Mouse (Mus musculus): Measurements from ENCODE around the gene Frmd4a.

Frmd4a gene

DNA sequence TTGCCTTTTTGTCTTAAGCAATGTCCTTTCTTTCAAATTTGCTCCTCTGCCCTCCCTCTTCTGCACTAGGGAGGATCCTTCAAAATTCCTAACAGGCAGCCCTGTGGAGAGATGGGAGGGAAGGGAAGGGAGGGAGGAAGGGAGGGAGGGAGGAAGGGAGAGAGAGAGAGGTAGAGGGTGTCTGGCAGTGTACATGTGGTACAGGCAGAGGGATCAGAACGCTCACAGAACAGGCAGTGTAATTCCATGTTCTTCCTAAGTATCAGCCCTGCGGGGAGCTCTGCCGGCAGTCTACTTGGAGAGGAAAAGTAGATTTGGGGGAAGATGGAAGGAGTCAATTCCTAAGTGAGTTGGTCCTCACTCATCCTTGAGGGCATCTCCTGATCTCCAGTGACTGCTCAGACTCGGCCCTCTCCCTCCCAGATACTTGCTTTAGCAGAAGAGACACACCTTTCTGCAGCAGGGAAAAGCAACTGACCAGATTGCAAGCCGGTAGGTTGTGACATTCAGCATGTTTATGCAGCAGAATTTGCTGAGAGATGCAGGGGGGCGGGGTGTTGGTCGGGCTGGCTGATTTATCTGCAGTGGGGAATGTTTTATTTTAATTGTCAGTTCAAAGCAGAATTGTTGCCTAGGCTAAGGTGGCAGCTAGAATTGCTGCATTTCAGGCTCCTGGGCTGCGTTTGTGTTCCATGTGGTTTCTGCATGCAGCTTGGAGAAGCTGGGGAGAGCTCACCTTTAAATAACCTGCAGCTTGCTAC, at the start of gene Frmd4a:
Frmd4a (plus strand) TSS at position 190 of the 761 bp plus-strand sequence.
- peak; percentile 6 to 13 for DNase-seq

DNA sequence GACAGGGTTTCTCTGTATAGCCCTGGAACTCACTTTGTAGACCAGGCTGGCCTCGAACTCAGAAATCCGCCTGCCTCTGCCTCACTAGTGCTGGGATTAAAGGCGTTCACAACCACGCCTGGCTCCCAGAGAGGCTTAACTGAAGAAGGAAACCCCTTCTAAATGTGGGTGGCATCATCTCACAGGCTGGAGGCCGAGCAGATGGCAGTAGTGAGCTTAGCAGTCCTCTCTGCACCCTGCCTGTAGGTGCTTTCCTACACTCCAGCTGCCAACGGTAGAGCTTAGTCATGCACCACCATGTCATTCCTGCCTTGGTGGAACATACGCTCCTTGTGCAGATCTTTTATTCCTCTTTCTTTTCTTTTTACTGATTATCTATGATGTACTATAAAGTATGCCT, 28.6 kb upstream of the Frmd4a start:
- no peak for DNase-seq

DNA sequence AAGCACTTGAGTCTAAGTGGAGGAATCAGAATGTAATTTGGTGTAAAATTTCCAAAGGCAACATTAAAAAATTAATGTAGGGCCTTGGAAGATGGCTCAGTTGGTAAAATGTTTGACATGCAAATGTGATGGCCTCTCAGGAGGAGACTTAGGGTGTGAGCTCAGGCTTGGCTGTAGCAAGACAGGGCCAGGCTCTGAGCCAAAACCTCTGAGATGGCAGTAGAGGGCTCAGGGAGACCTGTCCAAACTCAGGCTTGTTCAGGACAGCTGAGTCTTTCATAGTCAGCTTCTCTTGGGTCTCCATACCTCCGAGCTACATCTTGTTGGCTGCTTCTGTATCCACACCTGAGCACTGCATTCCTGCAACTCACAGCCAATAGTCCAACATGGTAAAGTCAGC, 27.1 kb upstream of the Frmd4a start:
- DNase-seq, result peak in 1 of 2 experiments; percentile 7

DNA sequence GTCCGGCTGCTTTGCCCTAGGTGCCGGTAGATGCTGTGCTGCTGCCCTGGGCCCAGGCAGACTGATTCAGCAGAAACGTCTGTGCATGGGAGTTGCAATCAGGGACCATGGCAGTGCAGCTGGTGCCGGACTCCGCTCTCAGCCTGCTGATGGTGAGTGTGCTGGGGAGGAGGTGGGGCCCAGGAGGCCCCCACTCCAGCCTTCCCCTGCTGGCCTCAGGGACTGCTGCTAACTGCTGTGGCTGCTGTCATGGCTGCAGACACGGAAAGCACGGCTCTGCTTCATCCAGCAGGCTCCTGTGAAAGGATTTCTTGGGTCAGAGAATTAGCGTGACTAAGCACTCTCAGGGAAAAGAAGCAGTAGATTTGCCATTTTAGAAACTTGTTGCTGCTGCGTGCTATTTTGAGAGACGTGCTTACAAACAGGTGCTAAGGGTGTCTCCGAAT, 937 bp downstream of the Frmd4a start:
- peak; percentile 9 to 23 for DNase-seq

DNA sequence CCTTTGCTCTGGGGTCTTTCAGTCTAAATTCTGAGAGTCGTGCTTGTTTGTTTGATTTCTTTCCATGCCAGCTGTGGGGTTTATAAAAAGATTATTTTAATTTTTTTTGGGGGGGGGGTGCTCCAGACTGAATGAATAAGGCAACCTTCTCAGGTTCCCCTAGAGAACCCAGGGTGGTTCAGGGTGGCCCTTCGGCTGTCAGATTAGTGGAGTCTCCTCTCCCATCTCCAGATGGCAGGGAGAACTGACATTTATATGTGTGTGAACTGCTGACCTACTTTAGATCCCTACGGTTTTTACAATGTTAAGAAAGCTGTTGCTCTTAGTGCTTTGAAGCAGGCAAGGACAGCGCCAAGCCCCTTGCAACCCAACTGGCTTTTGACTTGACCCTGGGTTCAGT, 1.4 kb downstream of the Frmd4a start:
- DNase-seq, result no peak

DNA sequence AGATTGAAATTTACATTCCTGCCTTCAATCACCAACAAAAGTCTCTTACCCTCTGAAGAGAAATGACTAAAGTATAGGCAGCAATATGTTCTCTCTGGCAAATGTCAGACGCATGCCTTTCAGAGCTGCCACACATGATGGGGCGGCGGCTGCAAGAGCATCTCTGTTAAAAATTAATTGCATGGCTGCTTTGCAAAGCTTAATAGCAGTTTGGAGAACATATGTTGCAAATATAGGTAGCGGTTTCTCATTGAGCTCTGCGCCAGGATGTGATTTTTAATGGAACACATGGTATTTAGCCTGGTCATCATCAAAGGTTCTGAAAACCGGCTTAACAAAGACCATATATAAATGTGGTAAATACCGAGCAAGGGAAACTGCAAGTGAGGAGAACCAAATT, 7.4 kb downstream of the Frmd4a start:
- no peak for DNase-seq

DNA sequence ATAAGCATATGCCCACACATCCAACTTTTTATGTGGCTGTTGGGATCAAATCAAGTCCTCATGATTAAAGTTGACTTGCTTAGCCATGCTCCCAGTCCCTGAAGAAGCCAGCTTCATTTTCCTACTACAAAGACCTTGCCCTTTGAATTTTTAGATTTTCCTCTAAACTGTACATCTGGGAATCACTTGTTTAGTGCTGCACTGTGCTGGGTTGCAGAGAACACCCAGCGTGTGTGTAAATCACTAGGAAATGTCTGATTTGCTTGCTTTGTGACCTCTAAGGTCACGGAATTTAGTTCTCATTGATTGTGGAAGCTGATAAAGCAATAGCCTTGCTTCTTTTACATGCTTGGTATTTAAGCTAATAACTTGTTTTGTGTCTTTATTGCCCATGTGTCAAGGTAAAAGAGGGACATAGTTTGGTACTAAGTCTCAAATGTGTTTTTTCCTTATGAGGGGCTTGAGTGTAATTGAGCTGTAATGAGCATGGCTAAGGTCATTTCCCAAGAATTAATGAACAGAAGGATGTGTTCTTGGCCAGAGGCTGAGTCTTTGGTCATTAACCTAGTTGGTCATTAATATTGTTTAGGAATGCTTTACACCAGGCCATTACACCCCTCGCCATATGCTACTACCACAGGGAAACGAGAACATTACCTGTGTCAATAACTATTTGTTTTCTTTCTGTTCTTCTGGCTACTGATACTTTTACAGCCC, 11.7 kb downstream of the Frmd4a start:
- no peak for DNase-seq

DNA sequence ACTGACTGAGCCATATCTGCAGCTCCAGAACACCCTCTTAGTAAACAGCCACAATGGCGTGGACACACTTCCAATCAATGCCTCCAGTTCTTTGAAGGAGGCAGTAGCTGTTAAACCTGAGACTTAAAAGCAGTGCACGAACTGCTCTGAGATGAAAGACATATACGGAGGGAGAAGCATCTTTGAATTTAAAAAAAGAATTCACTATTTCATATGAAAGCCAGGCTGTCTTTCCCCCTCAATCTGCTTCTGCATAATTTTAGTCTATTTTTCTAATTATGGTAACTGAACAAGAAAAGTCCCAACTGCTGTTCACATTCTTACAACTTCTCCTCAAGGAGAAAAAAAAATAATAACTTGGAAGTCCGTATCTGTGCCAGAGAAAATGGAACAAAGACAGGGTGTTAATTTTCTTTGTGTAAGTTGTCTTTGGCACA, 18.7 kb downstream of the Frmd4a start:
- no peak for DNase-seq

DNA sequence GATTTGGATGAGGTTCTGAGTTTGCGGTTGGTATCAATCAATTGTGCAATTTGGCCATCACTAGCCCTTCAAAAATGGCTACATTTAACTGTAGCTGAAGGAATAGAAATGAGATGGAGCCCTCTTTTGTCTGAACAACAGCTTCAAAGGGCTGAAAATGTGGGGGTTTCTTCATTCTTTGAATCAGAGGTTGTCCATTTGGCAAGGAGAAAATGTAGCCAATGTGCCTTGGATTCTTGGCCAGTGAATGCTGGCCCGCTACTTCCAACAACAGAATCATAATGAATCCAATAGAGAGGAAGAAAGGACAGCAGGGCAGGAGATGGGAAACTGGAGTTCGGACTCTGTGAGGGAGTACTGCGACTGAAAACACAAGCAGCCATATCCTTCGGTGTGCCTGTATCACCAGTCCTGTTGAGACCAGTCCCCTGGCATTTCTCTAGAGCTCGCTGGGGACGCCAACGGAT, 19.2 kb downstream of the Frmd4a start:
- DNase-seq, result no peak

DNA sequence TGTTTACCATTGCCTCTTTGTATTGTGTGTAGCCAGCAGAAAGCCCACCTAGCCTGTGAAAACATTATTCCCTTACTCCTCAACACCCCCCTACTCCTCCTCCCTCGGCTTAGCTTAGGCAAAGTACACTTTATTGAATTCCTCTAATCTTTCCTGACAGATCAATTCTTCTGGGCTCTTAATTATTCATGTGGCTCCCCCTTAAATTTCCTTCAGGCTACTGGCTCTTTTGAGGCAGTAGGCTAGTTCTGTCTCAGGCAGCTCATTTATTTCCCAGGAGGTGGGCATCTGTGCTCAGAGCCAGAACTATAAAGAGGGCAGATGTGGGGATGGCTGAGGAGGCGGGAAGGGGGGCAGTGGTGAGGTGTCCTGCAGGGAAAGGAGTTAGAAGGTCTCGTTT, 24.5 kb downstream of the Frmd4a start:
- no peak for DNase-seq

DNA sequence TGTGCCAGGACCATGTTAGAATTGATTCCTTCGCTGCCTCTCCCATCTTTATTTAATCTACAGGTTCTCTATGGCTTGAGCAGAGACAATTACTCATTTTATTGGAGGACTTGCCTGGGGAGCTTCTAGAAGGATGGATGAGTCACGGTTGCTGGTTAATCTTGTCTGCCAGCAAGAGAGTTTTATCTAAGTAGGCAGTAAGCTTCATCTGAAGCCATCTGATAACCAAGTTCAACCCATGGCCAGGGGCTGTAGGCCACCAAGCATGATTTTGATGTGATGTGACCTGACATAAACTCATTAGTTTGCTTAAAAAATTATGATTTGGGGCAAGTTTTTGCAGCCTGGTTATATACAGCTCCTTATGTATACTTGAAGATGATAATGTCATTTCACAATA, 38.0 kb downstream of the Frmd4a start:
- no peak for DNase-seq

DNA sequence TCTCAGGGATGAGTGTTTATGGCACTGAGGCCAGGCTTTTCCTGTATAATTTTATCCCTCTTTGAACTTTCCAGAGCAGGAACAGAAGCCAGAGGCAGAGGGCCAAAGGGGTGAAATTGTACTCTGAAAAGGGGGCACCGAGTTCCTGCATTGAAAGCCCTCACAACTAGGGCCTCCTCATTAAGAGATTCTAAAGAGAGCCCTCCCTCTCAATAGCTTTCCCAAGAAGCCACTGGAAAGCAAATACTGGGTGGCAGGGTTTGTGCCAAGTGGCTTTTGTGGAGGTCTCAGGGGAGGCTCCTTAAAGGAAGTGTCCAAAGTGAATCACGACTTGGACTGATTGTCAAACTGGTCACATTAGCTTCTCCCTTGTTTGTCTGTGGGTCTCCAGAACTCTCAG, 43.2 kb downstream of the Frmd4a start:
- DNase-seq, result peak in 1 of 2 experiments; percentile 16

DNA sequence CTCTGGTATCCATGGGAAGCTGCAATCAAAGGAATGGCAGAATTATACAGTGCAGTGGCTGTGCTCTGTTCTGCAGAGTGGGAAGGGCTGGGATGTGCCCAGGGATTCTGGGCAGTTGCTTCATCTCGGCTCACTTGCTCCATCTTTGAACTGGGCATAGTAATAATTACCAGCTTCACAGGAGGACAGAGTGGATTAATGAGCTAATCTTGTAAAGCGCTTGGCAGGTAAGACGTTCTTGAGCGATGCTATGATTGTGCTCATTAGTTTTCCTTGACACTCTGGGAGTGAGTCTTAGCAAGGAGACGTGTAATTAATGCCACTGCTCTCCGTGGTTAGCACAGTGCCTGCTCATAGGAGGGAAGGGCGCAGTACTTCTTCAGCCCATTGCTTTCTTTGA, 54.3 kb downstream of the Frmd4a start:
- DNase-seq, result no peak

DNA sequence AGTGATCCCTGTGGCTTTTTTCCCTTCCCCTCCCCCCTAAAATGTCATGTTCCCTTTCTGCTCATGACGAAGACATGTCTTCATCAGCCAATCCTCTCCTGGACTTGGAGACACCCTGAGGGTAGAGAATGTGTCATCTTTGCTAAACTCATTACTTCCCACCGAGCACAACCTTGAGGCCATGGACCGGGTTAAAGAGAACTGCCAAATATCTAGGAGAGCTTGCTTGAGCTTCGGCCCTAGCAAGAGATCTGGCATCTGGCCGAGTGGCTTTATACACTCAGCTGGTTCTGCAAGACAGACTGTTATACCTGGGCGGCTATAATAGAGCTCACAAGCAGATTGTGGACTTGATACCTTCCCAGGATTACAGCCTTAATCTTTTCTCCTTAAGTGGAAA, 66.4 kb downstream of the Frmd4a start:
- DNase-seq, result peak; percentile 29 to 30

DNA sequence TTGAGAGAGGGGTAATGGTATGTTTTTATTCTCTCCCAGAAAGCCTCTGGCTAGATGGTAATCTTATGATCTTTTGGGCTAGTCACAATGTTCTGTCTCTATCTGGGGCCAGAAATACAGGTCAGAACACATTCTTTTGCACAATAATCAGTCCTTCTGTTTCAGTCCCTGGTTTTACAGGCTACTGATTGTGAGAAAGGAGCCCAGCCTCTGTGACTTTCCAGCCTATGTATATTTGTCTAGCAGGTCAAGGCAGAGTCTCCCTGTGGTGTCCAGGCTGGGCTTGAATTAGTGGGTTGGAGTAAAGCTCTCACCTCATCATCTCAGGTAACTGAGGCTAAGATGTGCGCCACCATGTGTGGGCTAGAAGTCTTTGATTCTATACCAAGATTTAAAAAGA, 80.1 kb downstream of the Frmd4a start:
- DNase-seq, result no peak

DNA sequence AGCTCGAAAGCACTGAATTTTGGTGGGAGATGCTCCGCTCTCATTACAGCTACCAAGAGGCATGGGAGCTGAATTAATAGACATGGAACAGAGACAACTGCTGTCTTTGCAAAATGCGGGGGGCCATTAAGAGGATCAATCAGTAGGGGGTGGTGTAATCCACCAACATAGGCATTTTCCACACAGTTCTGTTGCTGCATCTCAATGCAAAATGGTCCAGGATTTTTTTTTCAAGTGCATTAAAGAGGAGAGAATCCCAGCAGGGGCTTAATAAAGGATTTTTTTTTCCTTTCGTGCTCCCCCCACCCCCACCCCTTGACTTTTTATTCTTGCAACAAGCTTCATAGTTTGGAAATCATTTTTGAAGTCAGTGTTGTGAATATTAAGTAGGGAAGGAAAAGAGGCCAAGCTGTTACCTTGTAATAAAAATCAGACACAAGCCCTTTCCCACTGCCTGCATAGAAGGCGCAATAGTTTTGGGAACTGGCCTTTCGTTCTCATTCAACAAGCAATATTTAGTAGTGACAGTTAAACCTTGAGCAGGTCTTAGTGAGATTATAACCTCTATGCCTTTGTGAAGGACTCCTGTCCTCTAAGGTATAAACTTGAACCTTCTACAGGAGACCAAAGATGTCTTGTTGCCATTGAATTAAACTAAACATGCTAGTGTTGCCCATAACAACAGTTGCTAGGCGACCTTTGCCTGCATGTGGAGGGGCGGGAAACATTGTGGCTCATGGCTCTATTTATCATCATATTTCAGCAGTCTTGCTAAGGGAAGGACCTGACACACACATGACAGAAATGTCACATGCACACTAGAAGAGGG, 81.6 kb downstream of the Frmd4a start:
- no peak for DNase-seq

DNA sequence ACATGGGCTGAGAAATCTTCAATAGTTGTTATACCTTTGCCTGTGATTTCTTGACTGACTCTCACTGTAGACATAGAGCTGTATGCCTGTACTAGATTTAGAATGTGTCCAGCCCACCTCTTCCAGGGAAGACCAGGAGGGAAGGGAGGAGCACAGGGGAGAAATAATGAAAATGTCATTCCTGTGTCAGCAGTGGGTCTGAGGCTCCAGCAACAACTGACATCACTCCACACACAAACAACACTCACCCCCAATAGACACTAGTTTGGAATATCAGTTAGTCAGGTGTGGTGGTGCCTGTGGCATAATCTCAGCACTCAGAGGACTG, 82.2 kb downstream of the Frmd4a start:
- DNase-seq, result no peak

DNA sequence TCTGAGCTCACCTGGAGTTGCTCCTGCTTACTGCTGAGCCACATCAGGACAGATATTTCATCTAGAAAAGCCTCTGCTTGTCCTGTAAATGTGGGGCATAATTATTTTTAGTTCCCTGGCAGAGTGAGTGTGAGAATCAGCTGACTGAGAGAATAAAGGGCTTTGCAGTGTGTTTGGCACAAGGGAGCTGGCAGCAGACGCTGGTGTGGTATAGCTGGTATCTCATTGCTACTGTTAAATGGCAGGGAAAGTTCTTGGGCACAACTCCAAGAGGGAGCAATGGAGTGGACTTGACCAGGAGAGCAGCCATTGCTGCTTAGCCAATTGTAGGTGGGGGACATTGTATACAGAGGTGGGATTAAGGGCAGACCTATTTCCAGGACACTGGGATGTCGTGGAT, 83.9 kb downstream of the Frmd4a start:
- DNase-seq, result no peak

DNA sequence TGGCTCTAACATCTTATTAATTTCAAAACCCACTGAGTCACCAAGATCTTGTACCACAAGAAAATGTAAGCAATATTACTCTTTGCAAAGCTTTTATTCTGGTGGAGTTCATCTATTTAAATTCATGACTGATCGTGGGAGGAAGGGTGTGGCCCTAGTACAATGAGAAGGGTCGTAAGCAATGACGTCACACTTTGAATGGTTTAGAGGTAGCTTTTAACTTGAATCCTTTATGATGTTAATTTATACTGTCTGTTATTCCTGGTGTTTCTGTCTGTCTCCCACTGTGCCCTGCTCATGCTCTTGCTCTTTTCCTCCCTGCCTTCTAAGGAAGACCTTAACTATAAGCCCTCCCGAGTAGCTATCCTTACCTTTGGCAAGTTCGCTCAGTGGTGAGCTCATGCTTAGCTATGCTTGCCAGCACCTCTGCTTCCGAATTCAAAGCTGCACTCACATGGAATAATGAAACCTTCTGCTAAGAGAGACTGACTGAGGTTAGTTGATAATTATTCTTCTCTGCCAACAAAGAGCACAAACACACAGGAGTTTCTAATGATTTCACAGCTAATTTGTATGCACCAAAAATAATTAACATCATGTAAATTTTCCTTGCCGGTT, 95.9 kb downstream of the Frmd4a start:
- no peak for DNase-seq

DNA sequence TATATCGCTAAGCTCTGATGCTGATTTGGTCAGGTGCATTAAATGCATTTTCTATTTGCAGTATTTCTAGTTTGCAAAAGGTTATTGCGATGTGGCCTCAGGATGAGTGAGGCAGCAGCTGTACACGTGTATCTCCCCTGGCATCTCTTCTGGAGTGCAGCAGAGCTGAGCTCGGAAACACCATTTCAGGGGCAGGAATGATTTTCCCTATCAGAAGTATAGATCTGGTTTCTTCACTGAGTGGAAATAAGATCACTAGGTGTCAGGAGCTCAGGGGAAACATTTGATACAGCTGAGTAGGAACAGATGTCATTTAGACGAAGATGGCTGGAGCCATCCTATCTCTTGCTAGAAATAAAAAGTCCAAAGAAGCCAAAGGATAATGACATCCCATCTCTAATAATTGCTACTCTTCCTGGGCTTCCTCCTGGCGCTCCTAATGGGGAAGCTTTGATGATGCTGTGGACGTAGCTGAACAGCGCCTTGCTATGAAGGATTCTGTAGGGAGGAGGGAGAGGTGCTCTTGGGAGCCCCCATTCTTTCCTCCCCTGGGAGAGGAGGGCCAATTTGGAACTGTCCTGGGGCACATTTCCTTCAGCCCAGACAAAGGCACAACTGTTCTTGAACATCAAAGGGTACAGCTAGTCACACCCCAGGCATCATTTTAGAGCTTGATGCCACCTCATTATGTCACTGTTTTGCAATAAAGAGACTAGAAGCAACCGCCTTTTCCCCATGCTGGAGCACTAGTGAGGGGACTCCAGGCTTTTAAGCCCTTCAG, 102.4 kb downstream of the Frmd4a start:
- DNase-seq, result no peak

DNA sequence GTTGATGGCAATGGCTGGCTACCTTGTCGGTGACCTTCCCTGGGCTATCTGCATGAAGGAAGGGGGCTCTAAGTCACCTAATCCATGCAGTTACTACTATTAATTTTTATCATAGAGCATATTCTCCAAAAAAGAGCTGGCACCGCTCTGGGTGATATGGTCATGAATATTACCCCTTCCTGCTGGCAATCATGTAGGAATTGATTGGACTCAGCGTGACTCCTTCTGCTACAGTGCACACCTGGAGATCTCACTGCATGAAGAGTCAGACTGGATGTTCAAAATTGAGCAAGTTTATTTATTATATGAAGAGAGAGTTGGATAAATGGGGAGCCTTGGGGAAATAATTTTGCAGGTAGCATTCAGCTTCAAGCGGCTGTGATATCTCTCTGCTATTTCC, 113.7 kb downstream of the Frmd4a start:
- DNase-seq, result no peak

DNA sequence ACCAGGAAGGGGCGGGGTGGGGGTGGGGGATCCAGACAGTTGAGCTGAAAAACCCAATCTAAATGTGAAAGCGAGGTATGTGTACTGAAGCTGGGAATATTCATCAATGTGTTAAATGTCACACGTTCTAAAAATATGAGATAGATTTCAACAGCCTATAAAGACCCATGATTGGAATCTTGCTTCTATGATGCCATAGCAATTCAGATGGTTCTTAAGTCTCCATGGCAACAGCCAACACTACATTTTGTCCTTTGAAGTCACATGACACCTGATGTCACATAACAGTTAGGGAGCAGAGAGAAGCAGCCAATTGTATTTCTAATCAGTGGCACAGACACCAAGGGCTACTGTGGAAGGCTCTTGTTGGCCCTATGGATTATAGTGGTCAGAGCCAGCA, 120.0 kb downstream of the Frmd4a start:
- DNase-seq, result no peak
